Mouse (Mus musculus): Measurements from ENCODE around the gene Tmem273. TPM values are rescaled to one million over a fixed set of nuclear protein-coding genes. Genes with fewer than 3 reads are reported as not detected.

The Tmem273 gene
- total and polyA plus RNA-seq, 2 experiments from 2014 or later, result 0.13 TPM; not detected in 1

GRCm38 (mm10) chr14:32819297-32819696 lies 33.5 kb downstream of the Tmem273 start:
- no peak overlapping the region for H3K27ac ChIP-seq (ENCODE audit: low read depth, low read length)
- ATAC-seq (no peak), DNase-seq (no peak)
- no peaks in the 10 kb centered on the region for H3K4me1 ChIP-seq (ENCODE audit: insufficient read depth)
- H3K27me3 ChIP-seq (ENCODE audit: insufficient read depth, low read length), result no peaks in the 10 kb centered on the region
- no peaks in the 10 kb centered on the region for H3K9me3 ChIP-seq (ENCODE audit: low read length)
- H3K4me3 ChIP-seq (ENCODE audit: low read depth, low read length), result no peak overlapping the region
- H3K36me3 ChIP-seq (ENCODE audit: insufficient read depth), result no peaks in the 10 kb centered on the region
- TF ChIP-seq CTCF (IDR thresholded peaks at IDR 0.05; ENCODE audit: low read depth), result no peak
- WGBS, result 83% methylated on average over 1 of the region's 1 CpGs
- H3K4me2 ChIP-seq (ENCODE audit: low read depth), result no peak overlapping the region
- H3K9ac ChIP-seq, result no peak overlapping the region

GRCm38 (mm10) chr14:32822812-32823211 lies 37.0 kb downstream of the Tmem273 start:
- DNase-seq (no peak), ATAC-seq (no peak)
- no peak overlapping the region for H3K4me3 ChIP-seq (ENCODE audit: low read depth, low read length)
- H3K27ac ChIP-seq (ENCODE audit: low read depth, low read length), result no peak overlapping the region
- H3K4me1 ChIP-seq (ENCODE audit: insufficient read depth), result no peaks in the 10 kb centered on the region
- H3K9me3 ChIP-seq (ENCODE audit: low read length), result no peaks in the 10 kb centered on the region
- no peak overlapping the region for H3K4me2 ChIP-seq (ENCODE audit: low read depth)
- no peak for TF ChIP-seq CTCF (IDR thresholded peaks at IDR 0.05; ENCODE audit: low read depth)
- H3K27me3 ChIP-seq (ENCODE audit: insufficient read depth, low read length), result no peaks in the 10 kb centered on the region
- H3K9ac ChIP-seq, result no peak overlapping the region
- 84% methylated on average over 4 of the region's 4 CpGs for WGBS
- H3K36me3 ChIP-seq (ENCODE audit: insufficient read depth), result no peaks in the 10 kb centered on the region

GRCm38 (mm10) chr14:32823861-32824260 lies 38.1 kb downstream of the Tmem273 start:
- no peak for ATAC-seq
- H3K9ac ChIP-seq, result no peak overlapping the region
- 92% methylated on average over 3 of the region's 3 CpGs for WGBS
- no peaks in the 10 kb centered on the region for H3K27me3 ChIP-seq (ENCODE audit: insufficient read depth, low read length)
- no peak overlapping the region for H3K4me2 ChIP-seq (ENCODE audit: low read depth)
- DNase-seq, result no peak
- H3K4me3 ChIP-seq (ENCODE audit: low read depth, low read length), result no peak overlapping the region
- H3K36me3 ChIP-seq (ENCODE audit: insufficient read depth), result no peaks in the 10 kb centered on the region
- no peaks in the 10 kb centered on the region for H3K9me3 ChIP-seq (ENCODE audit: low read length)
- no peaks in the 10 kb centered on the region for H3K4me1 ChIP-seq (ENCODE audit: insufficient read depth)
- no peak overlapping the region for H3K27ac ChIP-seq (ENCODE audit: low read depth, low read length)
- TF ChIP-seq CTCF (IDR thresholded peaks at IDR 0.05; ENCODE audit: low read depth), result no peak

GRCm38 (mm10) chr14:32824267-32825150 lies 38.7 kb downstream of the Tmem273 start:
- 68% methylated on average over 14 of the region's 14 CpGs for WGBS
- Histone ChIP-seq H3K9ac (no peak overlapping the region), H3K4me3 (ENCODE audit: low read depth, low read length) (no peak overlapping the region), H3K27ac (ENCODE audit: low read depth, low read length) (no peak overlapping the region), H3K9me3 (ENCODE audit: low read length) (no peaks in the 10 kb centered on the region), H3K4me1 (ENCODE audit: insufficient read depth) (no peaks in the 10 kb centered on the region), H3K36me3 (ENCODE audit: insufficient read depth) (no peaks in the 10 kb centered on the region), H3K27me3 (ENCODE audit: insufficient read depth, low read length) (no peaks in the 10 kb centered on the region), H3K4me2 (ENCODE audit: low read depth) (no peak overlapping the region)
- DNase-seq (no peak), ATAC-seq (no peak)
- TF ChIP-seq CTCF (IDR thresholded peaks at IDR 0.05; ENCODE audit: low read depth), result no peak

GRCm38 (mm10) chr14:32825426-32826032 lies 39.8 kb downstream of the Tmem273 start:
- H3K9ac ChIP-seq, result no peak overlapping the region
- no peaks in the 10 kb centered on the region for H3K36me3 ChIP-seq (ENCODE audit: insufficient read depth)
- H3K27ac ChIP-seq (ENCODE audit: low read depth, low read length), result no peak overlapping the region
- ATAC-seq (no peak; the same call in 1 of the 2 replicates), DNase-seq (no peak)
- no peaks in the 10 kb centered on the region for H3K9me3 ChIP-seq (ENCODE audit: low read length)
- 12% methylated on average over 11 of the region's 11 CpGs for WGBS
- no peak for TF ChIP-seq CTCF (IDR thresholded peaks at IDR 0.05; ENCODE audit: low read depth)
- no peaks in the 10 kb centered on the region for H3K27me3 ChIP-seq (ENCODE audit: insufficient read depth, low read length)
- H3K4me3 ChIP-seq (ENCODE audit: low read depth, low read length), result no peak overlapping the region
- no peak overlapping the region for H3K4me2 ChIP-seq (ENCODE audit: low read depth)
- H3K4me1 ChIP-seq (ENCODE audit: insufficient read depth), result no peaks in the 10 kb centered on the region

- DNase-seq (no peak), ATAC-seq (no peak)
- Histone ChIP-seq H3K4me1 (ENCODE audit: insufficient read depth) (no peaks in the 10 kb centered on the region), H3K27me3 (ENCODE audit: insufficient read depth, low read length) (no peaks in the 10 kb centered on the region), H3K36me3 (ENCODE audit: insufficient read depth) (no peaks in the 10 kb centered on the region), H3K27ac (ENCODE audit: low read depth, low read length) (no peak overlapping the region), H3K4me2 (ENCODE audit: low read depth) (no peak overlapping the region), H3K9ac (no peak overlapping the region), H3K9me3 (ENCODE audit: low read length) (no peaks in the 10 kb centered on the region), H3K4me3 (ENCODE audit: low read depth, low read length) (no peak overlapping the region)
- no peak for TF ChIP-seq CTCF (IDR thresholded peaks at IDR 0.05; ENCODE audit: low read depth)
- 65% methylated on average over 4 of the region's 4 CpGs for WGBS
Observed at GRCm38 (mm10) chr14:32827165-32827564, 41.4 kb downstream of the Tmem273 start.

- 39% methylated on average over 6 of the region's 6 CpGs for WGBS
- H3K36me3 ChIP-seq (ENCODE audit: insufficient read depth), result no peaks in the 10 kb centered on the region
- no peak overlapping the region for H3K4me2 ChIP-seq (ENCODE audit: low read depth)
- H3K9ac ChIP-seq, result no peak overlapping the region
- H3K4me3 ChIP-seq (ENCODE audit: low read depth, low read length), result no peak overlapping the region
- no peaks in the 10 kb centered on the region for H3K27me3 ChIP-seq (ENCODE audit: insufficient read depth, low read length)
- TF ChIP-seq CTCF (IDR thresholded peaks at IDR 0.05; ENCODE audit: low read depth), result no peak
- H3K27ac ChIP-seq (ENCODE audit: low read depth, low read length), result no peak overlapping the region
- no peaks in the 10 kb centered on the region for H3K9me3 ChIP-seq (ENCODE audit: low read length)
- DNase-seq (peak; percentile 12), ATAC-seq (peak; percentile 25; the same call in 1 of the 2 replicates)
- no peaks in the 10 kb centered on the region for H3K4me1 ChIP-seq (ENCODE audit: insufficient read depth)
Observed at GRCm38 (mm10) chr14:32827994-32828650, 42.4 kb downstream of the Tmem273 start.

Data from forebrain, postnatal 0 days (tissue).